ENCODE assay signal across 12 mouse cellular contexts in the genomic region with DNA sequence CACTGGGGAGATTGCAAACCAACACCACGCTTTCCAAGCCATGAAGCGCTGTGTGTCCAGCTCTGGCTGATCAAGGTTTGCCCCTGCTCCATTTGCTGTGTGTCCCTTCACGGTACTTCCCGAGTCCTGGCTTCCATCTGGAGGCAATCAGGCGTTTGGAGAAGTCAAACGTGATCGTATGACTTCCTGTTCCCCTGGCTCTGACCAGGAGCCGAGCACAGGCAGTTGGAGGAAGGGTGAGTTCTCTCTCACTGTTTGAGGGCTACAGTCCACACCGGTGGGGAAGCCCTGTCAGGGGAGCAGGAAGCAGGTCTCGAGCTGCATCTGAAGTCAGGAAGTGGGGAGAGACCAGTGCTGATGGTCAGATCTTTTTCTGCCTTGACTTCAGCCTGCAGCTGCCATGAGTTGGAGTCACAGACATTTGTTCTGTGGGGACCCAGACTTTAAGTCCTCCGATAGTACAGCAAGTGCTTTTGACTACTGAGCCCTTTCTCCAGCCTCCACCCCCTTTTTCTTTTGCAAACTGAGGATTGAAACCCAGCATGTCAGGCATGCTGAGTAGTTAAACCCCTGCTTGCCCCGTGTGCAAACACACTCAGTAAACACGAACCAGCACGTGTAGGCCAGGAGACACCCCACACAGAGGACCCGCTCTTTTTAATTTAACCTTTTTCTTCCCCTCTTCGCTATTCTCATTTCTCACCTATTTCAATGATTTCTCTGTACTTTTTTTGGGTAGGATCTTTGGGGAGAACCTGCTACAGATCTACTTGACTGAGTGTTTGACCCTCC. TPM values are rescaled to one million over a fixed set of nuclear protein-coding genes. Genes with fewer than 3 reads are reported as not detected.
DNase-seq lines count a peak whose midpoint lies in the region; ATAC-seq and TF ChIP-seq lines count a peak whose summit lies in the region.
"Had no signal": no experiment of that assay in that cellular context is flagged by ENCODE, and none has a peak within 500 bp of the region (broad histone marks: within the 10 kb centered on the region; RNA-seq: fewer than 3 reads in every experiment).

No protein-coding gene starts in this region.

- ATAC-seq in hindbrain, embryonic 13.5 days (ENCODE audit: low FRiP score): no peak
- ATAC-seq in hindbrain, embryonic 12.5 days (ENCODE audit: low FRiP score): no peak
- ATAC-seq in limb, embryonic 14.5 days (ENCODE audit: low FRiP score, low read depth): no peak; the same call in 1 of the 2 replicates
- ATAC-seq: CD4-positive, CD25-positive, alpha-beta regulatory T cell, adult 4 months; forebrain, embryonic 14.5 days had no signal

- no peak overlapping the region for H3K4me3 ChIP-seq in hindbrain, embryonic 13.5 days
- no peak overlapping the region for H3K4me3 ChIP-seq in hindbrain, embryonic 12.5 days
- H3K4me3 ChIP-seq in thymus, adult 2 months (ENCODE audit: control insufficient read depth, insufficient read depth, low read length): no peak overlapping the region
- H3K4me3 ChIP-seq in limb, embryonic 14.5 days (replicated peaks; ENCODE audit: low read length): no peak overlapping the region

- WGBS in hindbrain, embryonic 13.5 days: 74% methylated on average over 16 of the region's 16 CpGs
- WGBS in hindbrain, embryonic 12.5 days: 54% methylated on average over 16 of the region's 16 CpGs
- WGBS in thymus, adult 2 months: 35% methylated on average over 16 of the region's 16 CpGs
- WGBS in limb, embryonic 14.5 days: 35% methylated on average over 16 of the region's 16 CpGs

- no peaks in the 10 kb centered on the region for H3K36me3 ChIP-seq in hindbrain, embryonic 13.5 days
- no peaks in the 10 kb centered on the region for H3K36me3 ChIP-seq in hindbrain, embryonic 12.5 days
- peaks cover 27% of the 10 kb centered on the region; the same call in 1 of the 2 replicates for H3K36me3 ChIP-seq in thymus, adult 2 months (ENCODE audit: control insufficient read depth, insufficient read depth, low read length)
- peaks cover 6% of the 10 kb centered on the region; the same call in 1 of the 2 replicates for H3K36me3 ChIP-seq in limb, embryonic 14.5 days (ENCODE audit: control insufficient read depth, insufficient read depth, low read length)

- 0 out of 2 replicates have a peak overlapping the region, but pooled peaks have one; percentile 6 for H3K9ac ChIP-seq in hindbrain, embryonic 13.5 days
- H3K9ac ChIP-seq in hindbrain, embryonic 12.5 days: no peak overlapping the region
- H3K9ac ChIP-seq in limb, embryonic 14.5 days (ENCODE audit: low read depth, low read length, severe bottlenecking): peak overlapping the region; percentile 25; the same call in 1 of the 2 replicates

- no peak overlapping the region for H3K27ac ChIP-seq in hindbrain, embryonic 13.5 days
- H3K27ac ChIP-seq in hindbrain, embryonic 12.5 days: no peak overlapping the region
- no peak overlapping the region for H3K27ac ChIP-seq in thymus, adult 2 months (ENCODE audit: control insufficient read depth, insufficient read depth, low read length)
- peak overlapping the region; percentile 72; the same call in 1 of the 2 replicates for H3K27ac ChIP-seq in limb, embryonic 14.5 days (replicated peaks; ENCODE audit: low read depth, low read length)

- TF ChIP-seq CTCF in thymus, adult 2 months (IDR thresholded peaks at IDR 0.05; ENCODE audit: borderline replicate concordance, control insufficient read depth, extremely low read depth, insufficient read depth, low read length, poor library complexity): no peak

- TF ChIP-seq POLR2A in thymus, adult 2 months (IDR thresholded peaks at IDR 0.05; ENCODE audit: control insufficient read depth, extremely low read depth, insufficient read depth, low read length, poor library complexity): no peak
- no peak for TF ChIP-seq POLR2A in limb, embryonic 14.5 days (IDR thresholded peaks at IDR 0.05; ENCODE audit: borderline replicate concordance, extremely low read depth, insufficient read depth, insufficient read length)

- no peak overlapping the region for H3K4me2 ChIP-seq in hindbrain, embryonic 13.5 days
- H3K4me2 ChIP-seq in hindbrain, embryonic 12.5 days (replicated peaks): no peak overlapping the region
- H3K4me2 ChIP-seq in limb, embryonic 14.5 days (replicated peaks; ENCODE audit: low read depth, low read length, severe bottlenecking): no peak overlapping the region

- no peaks in the 10 kb centered on the region for H3K9me3 ChIP-seq in hindbrain, embryonic 13.5 days
- no peaks in the 10 kb centered on the region for H3K9me3 ChIP-seq in hindbrain, embryonic 12.5 days (replicated peaks)
- H3K9me3 ChIP-seq in limb, embryonic 14.5 days (ENCODE audit: control insufficient read depth, low read length): no peaks in the 10 kb centered on the region

- DNase-seq in thymus, postnatal 25 days: peak; percentile 30
- DNase-seq in thymus, adult 2 months: no peak
- DNase-seq in limb, embryonic 14.5 days (ENCODE audit: low spot score): peak; percentile 13
- DNase-seq in thymus, postnatal 4 days: peak; percentile 39
- no peak for DNase-seq in adrenal gland, postnatal 14 days
- no peak for DNase-seq in cerebellum, postnatal 14 days
- DNase-seq: cerebellum, adult 9-10 months; midbrain, embryonic 14.5 days had no signal

- no peaks in the 10 kb centered on the region for H3K27me3 ChIP-seq in hindbrain, embryonic 13.5 days
- H3K27me3 ChIP-seq in hindbrain, embryonic 12.5 days: no peaks in the 10 kb centered on the region
- H3K27me3 ChIP-seq in thymus, adult 2 months (ENCODE audit: control insufficient read depth, insufficient read depth, low read length): no peaks in the 10 kb centered on the region
- no peaks in the 10 kb centered on the region for H3K27me3 ChIP-seq in limb, embryonic 14.5 days (ENCODE audit: control insufficient read depth, insufficient read depth, low read length)

- H3K4me1 ChIP-seq in hindbrain, embryonic 13.5 days (replicated peaks): no peaks in the 10 kb centered on the region
- H3K4me1 ChIP-seq in hindbrain, embryonic 12.5 days: peaks cover 6% of the 10 kb centered on the region; the same call in 1 of the 2 replicates
- H3K4me1 ChIP-seq in thymus, adult 2 months (replicated peaks; ENCODE audit: control insufficient read depth, insufficient read depth, low read length): peaks cover 18% of the 10 kb centered on the region
- peaks cover 8% of the 10 kb centered on the region for H3K4me1 ChIP-seq in limb, embryonic 14.5 days (ENCODE audit: control insufficient read depth, insufficient read depth, low read length)

RNA-seq across cellular contexts. Expression of gene Rnf213, which starts 26.6 kb away (rescaled TPM):
- polyA plus RNA-seq in hindbrain, embryonic 13.5 days (2015; fragmentation: Nextera tagmentation; extraction: Ambion mirVana): 0.70 and 0.94 TPM in 2 replicates
- polyA plus RNA-seq in hindbrain, embryonic 12.5 days (2016; fragmentation: Nextera tagmentation; extraction: Ambion mirVana): 1.5 and 2.3 TPM in 2 replicates
- polyA plus RNA-seq in thymus, adult 2 months (2012; rRNA removed): 47.9 and 52.5 TPM in 2 replicates
- polyA plus RNA-seq in limb, embryonic 14.5 days (2012; rRNA removed): 9.2 and 9.5 TPM in 2 replicates
- polyA plus RNA-seq in limb, embryonic 14.5 days (2014; fragmentation: Nextera tagmentation; extraction: Ambion mirVana): 5.8 and 7.5 TPM in 2 replicates
- 25.6 and 28.0 TPM in 2 replicates for total RNA-seq in adrenal gland, postnatal 14 days (2021)

Comparison
In these comparisons a context has a peak if more than half of its experiments do, and no peak if none do; other contexts are left out.
1. DNase-seq: peak in thymus, postnatal 25 days (single experiment), limb, embryonic 14.5 days (single experiment) and thymus, postnatal 4 days (single experiment); none in thymus, adult 2 months (single experiment), adrenal gland, postnatal 14 days (single experiment) and cerebellum, postnatal 14 days (0 of 2).